Mouse (Mus musculus) adrenal gland, adult 2 months (tissue): ENCODE data around the gene Kif1b. TPM values are rescaled to one million over a fixed set of nuclear protein-coding genes. Genes with fewer than 3 reads are reported as not detected.
"Not testable (repeated sequence)": the region's sequence is repeated elsewhere in the genome, so short reads cannot be mapped to it uniquely, and the experiment has no call there.

Experiments used
- DNase-seq: peaks from one replicate; pipeline ENCODE4 v3.0.0; 2021
- polyA plus RNA-seq: library from polyadenylated mRNA; depleted of rRNA; stranded (reverse); fragments of >200 nt; gene quantifications from 2 replicates; pipeline ENCODE4 v1.2.3, GENCODE M21; 2012
- total RNA-seq, 2 experiments: library from RNA; stranded (reverse); gene quantifications; 2 replicates each; pipeline ENCODE4 v1.2.3; 2021

The Kif1b gene
- total and polyA plus RNA-seq, 3 experiments = 61.9 to 165 (median 118) TPM

DNA sequence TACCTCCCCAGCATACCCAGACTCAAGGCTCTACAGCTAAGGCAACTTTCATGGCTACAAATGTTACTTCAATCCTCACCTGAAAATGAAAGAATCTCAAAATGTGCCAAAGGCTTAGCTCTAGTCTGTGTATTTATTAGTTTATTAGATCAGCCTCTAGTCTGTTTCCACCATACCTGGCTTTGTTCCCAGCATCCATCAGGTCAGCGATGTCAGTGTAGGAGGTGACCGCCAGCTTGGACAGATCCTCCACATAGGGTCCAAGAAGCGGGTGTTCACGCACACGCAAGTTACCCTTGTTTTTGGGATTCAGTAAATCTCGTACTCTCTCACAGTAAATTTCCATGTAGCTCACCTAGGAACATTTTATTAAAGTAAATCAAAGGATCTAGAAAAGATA lies 37.0 kb downstream of the Kif1b start:
- no peak for DNase-seq

DNA sequence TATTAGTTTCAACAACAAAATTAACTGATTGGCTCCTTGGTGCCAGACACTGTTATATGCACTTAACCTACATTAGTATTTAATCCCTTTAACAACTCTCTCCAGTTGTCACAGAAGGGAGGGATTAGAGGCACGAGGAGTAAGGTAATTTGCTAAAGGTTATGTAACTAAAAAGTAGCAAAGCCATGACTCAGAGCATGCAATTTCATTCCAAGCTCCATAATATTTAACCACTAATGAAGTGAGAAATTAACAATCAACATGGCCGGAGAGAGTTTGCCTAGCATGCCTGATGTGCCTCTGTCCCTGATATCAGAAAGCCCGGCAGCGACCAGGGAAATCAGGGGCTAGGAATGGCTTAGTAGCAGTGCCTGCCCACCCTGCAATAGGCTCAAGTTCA lies 38.5 kb downstream of the Kif1b start:
- no peak for DNase-seq

DNA sequence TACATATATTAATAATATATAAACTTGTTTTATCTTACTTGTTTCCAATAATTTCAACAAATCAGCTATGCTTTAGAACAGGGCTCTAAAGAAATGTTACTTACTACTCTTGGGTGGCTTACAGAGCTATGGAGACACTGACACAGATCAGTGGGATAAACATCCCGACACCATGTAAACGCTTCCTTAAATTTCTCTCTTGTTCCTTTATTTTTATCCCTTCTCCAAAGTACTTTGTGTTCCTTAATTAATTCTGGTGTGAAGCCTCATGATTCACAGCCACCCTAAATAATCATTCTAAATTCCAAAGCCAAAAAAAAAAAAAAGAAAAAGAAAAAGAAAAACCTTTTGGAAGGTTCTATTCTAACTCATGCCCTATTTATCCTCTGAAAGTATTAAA lies 42.6 kb downstream of the Kif1b start:
- DNase-seq = no peak

DNA sequence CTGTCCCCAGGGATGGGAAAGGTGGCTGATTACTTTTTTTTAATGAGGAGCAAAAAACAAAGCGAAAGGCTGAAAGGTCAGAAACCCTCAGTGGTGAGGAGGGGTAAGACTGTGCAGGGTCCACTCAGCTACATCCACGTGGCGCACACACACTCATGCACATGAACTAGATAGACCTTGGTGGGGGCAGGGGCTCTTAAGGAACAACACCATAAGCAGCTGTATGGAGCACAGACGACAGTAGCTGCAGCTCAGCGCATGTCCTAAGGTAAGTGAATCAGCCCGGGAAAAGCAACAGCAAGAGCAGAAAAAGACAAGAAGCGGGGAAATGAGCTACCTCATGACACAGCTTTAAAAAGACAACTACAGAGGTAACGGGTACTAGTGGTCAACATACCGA lies 44.3 kb downstream of the Kif1b start:
- no peak for DNase-seq

DNA sequence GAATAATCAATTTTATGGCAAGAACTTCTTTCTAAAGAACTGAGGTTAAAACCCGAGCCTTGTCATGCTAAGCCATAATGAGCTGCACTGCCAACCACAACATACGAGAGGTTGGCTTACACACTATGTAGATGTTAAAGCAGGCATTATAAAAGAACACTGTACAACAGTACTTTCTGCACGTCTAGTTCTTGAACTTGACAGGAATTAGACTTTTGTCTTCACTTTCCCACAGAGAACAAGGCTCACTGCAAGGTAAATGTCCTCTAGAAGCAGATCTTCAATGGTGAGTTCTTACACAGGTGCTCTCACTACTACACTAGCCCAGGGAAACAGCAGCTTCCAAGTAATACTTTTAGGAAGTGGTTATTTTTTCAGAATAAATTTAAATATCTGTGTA lies 46.0 kb downstream of the Kif1b start:
- no peak for DNase-seq

DNA sequence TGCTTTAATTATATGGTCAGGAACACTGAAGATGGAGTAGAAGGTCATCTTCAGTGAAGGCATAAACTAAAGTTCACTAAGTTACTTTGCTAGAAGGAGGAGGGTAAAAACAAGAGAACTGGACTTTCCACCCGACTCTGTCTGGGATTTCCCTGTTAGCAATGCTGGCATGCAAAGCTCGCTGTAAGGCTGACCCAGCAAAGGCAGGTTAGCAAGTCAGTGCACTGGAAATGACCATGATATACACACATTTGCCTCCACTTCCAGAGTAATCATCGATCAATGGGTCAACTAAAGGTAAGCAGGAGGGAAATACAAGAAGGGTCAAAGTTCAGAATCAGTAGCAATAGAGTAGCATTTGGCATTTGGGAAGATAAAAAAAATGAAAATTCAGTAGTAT lies 46.6 kb downstream of the Kif1b start:
- no peak for DNase-seq

DNA sequence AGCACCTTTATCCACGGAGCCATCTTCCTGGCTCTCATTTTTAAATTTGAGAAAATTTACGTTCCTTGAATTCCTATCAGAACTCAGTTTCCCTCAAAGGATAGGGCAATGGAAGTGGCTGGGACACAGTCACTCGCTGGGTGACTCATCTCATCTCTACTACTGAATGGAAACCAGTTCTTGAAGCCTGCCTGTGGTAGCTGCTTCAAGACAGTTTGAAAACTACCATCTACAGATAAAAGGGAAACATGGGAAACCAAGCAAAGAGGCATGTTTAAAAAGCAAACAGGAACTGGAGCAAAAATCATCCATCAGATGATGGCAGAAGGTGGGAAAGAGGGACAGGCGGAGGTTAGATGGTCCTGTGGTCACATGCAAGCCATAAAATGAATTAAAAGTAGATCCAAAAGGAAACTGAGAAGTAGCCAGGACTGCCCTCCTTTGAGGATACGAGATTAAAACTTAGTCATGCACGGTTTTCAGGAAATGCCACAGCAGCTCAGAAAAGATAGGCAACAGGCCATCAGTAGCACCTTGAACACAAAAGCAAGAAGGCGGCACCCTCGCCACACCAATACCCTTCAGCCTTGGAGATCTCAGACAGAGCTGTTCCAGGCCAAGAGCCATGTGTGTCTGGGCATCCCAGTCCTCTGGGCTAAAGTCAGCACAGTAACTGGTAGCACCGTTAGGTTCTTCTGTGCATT lies 48.0 kb downstream of the Kif1b start:
- DNase-seq = no peak

DNA sequence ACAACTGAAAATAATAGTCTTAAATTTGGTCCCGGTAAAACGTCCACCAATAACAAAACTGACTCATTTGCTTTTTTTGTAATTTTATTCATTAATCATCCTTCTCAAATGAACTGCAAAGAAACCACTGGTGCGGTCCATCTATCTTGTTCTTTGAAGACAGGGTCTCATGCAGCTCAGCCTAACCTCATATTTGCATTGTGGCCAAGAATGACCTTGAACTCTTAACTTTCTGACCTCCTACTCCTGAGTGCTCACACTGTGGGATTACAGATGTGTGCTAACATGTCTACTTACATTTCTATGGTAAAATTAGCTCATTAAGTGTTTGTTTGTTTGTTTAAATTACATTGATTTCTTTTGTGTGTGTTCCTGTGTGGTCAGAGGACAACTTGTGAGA lies 48.6 kb downstream of the Kif1b start:
- DNase-seq = no peak

DNA sequence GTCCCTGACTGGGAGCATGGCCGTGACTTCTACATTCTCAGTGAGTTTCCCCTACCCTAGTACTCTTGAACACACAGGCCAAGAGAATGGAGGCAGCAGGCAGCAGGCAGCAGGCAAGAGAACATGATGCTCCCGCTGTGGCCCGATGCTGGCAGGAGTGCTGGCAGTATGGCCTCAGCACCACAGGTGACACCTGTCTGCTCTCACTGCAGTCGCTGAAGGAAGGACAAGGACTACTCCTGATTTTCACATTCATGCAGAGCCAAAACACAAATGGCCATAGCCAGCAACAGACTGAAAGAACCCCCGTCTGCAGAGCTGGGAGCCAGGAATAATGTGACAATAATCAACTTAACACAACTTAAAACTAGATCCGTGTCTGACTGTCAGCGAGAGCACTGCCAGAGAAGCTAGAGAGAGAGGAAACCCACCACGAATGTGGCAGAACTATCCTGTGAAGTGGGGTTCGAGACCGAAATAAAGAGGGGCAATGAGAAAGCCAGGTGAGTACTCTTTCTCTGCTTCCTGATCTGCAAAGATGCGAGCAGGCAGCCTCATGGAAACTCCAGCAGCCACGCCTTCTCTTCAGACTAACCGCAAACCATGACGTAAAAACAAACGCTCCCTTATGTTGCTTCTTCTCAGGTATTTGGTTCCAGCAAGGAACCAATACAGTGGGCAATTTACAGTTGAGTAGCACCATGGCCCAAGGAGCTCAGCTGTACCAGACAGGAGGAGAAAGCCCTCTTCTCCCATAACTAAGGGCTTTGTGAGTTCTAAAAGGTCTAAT lies 50.8 kb downstream of the Kif1b start:
- no peak for DNase-seq

DNA sequence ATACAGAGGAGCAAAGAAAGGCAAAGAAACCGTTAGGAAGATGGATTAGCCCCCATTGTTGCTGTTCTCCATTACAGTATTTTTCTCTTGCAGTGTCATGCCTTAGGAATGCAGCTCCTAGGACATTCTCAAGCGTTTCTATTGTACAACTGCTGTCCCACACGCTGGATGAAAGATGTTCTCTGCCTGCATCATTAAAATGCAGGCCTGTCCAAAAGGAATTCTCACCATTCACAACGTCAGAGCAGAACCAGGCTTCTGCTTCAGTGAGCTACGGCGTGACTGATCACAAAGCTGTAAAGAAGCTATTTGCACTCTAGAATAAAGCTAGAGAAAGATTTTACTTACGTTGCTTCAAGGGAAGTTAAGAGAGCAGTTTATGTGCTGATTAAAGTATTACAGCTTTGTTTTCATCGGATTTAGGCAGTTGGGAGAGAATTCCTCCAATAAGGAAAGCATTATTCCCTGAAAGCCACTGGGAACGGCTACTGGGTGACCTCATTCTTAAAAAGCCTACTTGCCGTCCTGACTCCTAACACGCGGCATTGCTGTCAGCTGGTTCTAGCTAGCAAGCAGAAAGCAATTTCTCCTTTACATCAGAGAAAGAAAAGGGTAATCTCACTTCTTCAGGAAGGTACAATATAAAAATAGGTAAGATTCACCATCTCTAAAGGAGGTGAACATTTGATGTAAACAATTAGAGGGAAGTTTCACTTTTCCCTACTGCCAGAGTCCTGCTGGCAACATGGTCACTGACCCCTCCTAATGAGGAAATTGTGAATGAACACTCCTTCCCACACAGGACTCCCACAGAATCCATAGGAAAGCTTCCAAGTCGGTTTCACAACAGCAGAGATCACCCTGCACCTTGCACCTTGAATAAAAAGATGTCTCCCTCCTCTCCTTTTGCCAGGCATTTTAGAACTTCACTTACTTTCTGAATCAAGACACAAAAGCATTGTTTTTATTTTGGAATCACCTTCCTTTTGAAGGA lies 51.9 kb downstream of the Kif1b start:
- DNase-seq = no peak

DNA sequence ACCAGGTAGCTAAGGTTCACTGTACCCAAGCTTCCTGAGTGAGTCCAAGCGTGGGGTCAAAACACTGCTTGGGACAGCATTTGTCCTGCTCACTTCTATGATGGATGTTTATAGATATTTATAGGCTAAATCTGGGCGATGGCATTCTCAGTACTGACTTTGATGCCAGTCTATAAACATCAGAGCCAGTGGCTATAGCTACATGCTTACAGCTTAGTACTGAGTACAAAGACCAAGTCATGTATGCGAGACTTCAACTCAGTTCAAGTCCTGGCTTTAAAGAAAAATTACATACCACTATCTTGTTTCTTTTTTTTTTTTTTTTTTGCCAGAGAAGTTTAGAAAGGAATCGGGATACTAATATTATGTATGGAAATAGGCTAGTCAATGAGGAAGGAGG lies 52.7 kb downstream of the Kif1b start:
- DNase-seq = no peak

DNA sequence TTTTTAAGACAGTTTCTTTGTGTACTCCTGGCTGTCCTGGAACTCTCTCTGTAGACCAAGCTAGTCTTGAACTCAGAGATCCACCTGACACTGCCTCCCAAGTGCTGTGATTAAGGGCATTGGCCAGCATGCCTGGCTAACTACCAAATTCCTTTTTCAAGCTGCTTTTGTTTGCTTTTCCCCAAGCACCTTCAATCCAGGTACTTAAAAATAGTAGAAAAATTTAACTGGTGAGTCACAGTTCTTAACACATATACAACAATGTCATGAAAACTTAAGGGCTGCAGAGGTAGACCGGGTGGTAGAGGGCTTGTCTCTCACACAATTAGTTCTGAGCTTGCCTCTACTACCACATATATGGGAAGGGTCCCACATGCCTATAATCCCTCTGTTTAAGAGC lies 58.2 kb downstream of the Kif1b start:
- DNase-seq = no peak

DNA sequence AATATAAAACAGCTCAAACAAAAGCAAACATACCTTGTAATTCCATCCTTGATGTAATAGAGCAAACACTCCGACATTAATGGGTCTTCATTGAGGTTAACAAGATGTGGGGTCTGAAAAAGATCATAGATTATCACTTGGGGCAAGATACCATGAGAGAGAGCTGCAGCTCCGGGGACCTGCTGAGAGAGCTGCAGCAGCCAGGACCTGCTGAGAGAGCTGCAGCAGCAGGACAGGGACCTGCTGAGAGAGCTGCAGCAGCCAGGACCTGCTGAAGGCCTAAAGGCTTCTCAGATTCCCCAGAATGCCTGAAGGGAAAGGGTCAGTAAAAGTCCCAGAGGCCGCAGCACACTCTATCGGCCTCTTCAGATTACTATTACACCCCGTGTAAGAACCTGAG lies 59.7 kb downstream of the Kif1b start:
- DNase-seq = no peak

DNA sequence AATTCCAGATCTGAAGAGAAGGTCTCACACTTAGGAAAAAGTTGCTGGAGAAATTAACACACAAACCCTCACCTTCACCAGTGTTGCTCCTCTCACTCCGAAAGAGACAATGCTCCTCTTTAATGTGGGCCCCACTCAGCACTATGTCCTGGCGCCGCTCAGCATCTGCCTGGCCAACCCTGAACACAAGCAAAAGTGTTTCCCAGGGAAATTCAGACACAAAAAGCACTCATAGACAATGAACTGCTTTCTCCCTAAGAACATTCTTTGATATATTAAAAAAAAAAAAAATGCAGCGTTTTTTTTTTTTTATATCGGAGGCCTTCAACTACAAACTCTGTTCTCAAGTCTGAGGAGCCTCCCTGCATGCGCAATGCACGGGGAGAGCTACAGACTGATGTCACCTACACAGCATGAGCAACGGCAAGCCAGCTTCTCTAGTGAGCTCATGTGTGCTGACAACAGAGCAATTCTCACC lies 60.3 kb downstream of the Kif1b start:
- DNase-seq = no peak

DNA sequence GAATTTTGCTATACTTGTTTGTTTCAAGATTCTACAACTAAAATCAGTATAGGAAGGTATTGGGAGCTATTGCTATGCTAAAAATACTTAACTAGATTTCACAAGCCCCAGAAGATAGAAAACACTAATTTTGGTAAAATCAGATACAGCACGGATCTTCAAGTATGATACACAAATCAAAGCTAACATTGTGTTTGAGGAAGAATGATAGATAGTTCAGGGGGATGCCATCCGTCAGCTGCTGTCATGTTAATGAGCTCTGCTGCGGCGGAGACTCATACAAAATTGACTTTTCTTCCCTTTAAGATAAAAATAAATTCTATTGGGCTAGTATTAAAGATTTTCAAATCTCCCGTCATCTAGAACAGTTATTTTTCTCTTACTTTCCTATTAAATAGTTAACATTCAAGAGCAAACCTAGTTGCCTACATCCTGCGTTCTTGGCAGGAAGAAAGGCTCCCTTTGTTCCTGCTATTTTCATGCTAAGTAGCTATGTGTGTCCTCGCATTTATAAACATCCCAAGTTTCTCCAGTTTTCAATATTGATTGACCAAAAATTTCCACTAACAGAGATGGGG lies 60.8 kb downstream of the Kif1b start:
- no peak for DNase-seq

DNA sequence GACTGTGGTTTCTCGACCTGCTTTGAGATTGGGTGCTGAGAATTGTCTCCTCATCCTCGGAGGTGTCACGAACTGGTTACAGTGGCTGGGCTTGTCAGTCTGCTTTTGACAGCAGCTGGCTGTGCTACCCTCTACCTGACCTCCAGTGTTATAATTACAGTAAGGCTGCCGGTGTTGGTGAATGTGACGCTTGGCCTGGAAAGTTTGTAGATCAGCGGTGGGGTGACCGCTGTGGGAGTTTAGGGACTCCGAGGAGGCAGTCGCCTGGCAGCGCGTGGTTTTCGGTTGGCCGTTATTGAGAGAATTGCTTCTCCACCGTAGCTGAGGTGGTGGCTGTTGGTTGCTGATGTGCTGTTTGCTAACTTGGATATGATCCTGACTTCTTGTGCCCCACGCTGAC lies 70.5 kb downstream of the Kif1b start:
- no peak for DNase-seq

DNA sequence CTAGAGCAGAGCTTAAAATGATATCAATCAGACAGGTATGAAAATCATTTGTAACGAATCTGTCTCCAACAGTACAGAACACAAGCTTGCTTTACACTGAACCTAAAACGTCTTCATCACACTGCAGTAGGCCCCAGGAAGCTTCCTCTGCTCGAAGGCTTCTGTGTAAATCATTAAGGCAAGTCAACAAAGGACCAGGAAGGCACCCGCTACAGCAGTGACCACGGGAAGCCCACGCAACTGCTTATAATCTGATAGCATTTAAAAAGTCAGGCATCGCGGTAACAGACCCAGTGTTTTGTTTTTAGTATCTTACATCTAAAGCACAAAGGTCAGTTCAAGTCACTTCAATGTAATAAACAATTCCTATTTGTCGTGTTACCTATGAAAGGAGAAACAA lies 73.6 kb downstream of the Kif1b start:
- DNase-seq = no peak

DNA sequence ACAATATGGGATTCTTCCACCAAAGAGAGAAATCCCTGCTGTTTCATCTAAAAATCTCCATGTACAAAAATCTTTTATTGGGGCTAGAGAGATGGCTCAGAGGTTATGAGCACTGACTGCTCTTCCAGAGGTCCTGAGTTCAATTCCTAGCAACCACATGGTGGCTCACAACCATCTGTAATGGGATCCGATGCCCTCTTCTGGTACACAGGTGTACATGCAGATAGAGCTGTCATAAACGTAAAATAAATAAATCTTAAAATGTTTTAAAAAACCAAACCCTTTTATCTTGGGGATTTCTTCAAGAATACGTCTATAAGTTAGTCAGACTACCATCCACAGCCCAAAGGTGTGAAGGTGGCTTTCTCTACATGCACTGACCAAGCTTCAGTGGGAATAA lies 78.8 kb downstream of the Kif1b start:
- not testable (repeated sequence) for DNase-seq

DNA sequence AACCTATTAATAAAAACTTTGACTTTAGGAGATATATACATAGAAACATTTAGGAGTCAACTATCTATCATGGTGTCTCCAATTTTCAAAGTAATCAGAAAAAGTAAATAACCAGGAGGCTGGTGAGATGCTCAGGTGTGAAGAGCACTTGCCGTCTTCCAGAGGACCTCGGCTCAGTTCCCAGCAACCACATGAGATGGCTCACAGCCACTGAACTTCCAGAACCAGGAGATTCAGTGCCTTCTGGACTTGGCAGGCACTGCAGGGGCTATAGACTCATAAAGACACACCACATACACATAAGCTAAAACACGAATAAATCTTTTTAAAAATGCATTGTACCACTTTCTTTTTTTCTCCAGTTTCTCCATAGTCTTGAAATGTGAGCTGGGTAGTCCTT lies 79.2 kb downstream of the Kif1b start:
- DNase-seq = no peak

DNA sequence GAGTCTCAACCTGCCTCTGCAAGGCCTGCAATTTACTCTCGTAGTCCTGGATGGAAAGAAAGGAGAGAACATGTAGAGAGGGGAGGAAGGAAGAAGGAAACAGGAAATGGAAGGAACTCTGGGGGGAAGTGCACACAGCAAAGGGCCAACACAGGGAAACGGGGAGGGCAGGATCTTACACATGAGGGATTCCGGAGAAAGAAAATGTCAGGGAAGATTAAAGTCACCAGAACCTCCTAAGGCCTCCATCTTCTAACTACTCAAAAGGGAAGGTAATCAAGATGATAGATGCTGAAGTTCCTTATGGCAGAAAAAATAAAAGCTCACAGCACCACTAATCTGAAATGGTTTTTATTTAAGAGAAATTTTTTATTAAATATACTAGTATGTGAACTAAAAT lies 81.2 kb downstream of the Kif1b start:
- no peak for DNase-seq

DNA sequence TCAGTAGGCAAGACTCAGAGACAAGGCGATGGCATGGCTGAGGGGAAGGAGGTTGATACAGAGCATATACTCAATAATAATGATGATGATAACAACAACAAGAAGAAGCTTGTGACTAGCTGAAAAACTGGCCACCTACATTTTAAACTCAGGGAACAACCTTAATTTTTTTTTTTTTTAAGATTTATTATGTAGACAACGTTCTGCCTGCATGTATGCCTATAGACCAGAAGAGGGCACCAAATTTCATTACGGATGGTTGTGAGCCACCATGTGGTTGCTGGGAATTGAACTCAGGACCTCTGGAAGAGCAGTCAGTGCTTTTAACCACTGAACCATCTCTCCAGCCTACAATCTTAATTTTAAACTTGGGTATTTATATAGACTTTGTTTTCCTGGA lies 84.0 kb downstream of the Kif1b start:
- DNase-seq = no peak

DNA sequence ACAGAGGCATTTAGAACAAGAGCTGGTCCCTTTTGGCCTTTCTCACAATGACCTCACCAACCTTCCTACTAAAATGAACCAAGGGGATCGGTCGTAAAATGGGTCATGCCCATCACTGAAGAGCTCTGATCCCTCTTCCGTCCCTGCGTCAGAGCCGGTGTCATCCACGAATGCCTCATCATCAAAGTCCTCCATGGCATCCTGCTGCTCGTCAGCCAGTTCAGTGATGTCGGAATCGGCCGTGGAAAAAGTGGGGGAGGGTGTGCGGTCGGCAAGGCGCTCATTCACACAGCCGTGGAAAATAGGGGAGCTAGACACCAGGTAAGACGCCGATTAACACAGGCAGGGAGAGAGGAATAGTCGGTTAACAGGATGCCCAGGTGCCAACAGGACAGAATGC lies 87.0 kb downstream of the Kif1b start:
- no peak for DNase-seq
